In genomic region chr11:95857306-95857705, GRCm38 (mm10) we compare ENCODE assay signal across 13 mouse cellular contexts. TPM values are rescaled to one million over a fixed set of nuclear protein-coding genes. Genes with fewer than 3 reads are reported as not detected.
A peak's percentile ranks its signal among the peaks of the same experiment; 100 is the strongest.
DNase-seq lines count a peak whose midpoint lies in the region; ATAC-seq and TF ChIP-seq lines count a peak whose summit lies in the region.
"Had no signal": no experiment of that assay in that cellular context is flagged by ENCODE, and none has a peak within 500 bp of the region (broad histone marks: within the 10 kb centered on the region; RNA-seq: fewer than 3 reads in every experiment).

No protein-coding gene starts in this region.

- ATAC-seq in heart, embryonic 15.5 days (replicated peaks; ENCODE audit: insufficient number of reproducible peaks, insufficient read depth, low FRiP score, low read depth), result no peak
- no peak for ATAC-seq in liver, embryonic 16.5 days (ENCODE audit: low read depth)
- no peak for ATAC-seq in activated CD4-positive, CD25-positive, alpha-beta regulatory T cell, adult 4 months
- no peak for ATAC-seq in granulocyte monocyte progenitor cell, adult 5-6 weeks (replicated peaks; ENCODE audit: poor library complexity, severe bottlenecking)

- no peak overlapping the region for H3K27ac ChIP-seq in heart, embryonic 15.5 days
- no peak overlapping the region for H3K27ac ChIP-seq in liver, embryonic 16.5 days (ENCODE audit: low read length)

- TF ChIP-seq CTCF in E14TG2a.4 (conservative IDR thresholded peaks at IDR 0.05; ENCODE audit: low read length), result no peak

- H3K27me3 ChIP-seq in heart, embryonic 15.5 days, result no peaks in the 10 kb centered on the region
- H3K27me3 ChIP-seq in E14TG2a.4 (ENCODE audit: insufficient read depth, low read length), result peaks cover 3% of the 10 kb centered on the region; the same call in 1 of the 2 replicates
- H3K27me3 ChIP-seq in liver, embryonic 16.5 days (ENCODE audit: control insufficient read depth, insufficient read depth, low read depth, low read length), result no peaks in the 10 kb centered on the region

- H3K36me3 ChIP-seq in heart, embryonic 15.5 days, result no peaks in the 10 kb centered on the region
- H3K36me3 ChIP-seq in E14TG2a.4 (ENCODE audit: insufficient read depth, low read length), result peaks cover 26% of the 10 kb centered on the region
- no peaks in the 10 kb centered on the region for H3K36me3 ChIP-seq in liver, embryonic 16.5 days (ENCODE audit: control insufficient read depth, insufficient read depth)

- intact Hi-C loops in heart, postnatal 25 days (cut with DNase I), result loop anchor here (5.0 kb wide), 1 partner anchor 170 kb away; no protein-coding TSS in a partner anchor

- no peak overlapping the region for H3K9ac ChIP-seq in heart, embryonic 15.5 days
- H3K9ac ChIP-seq in liver, embryonic 16.5 days (ENCODE audit: low read depth, low read length), result no peak overlapping the region

- H3K4me2 ChIP-seq in heart, embryonic 15.5 days, result 0 out of 2 replicates have a peak overlapping the region, but pooled peaks have one; percentile 85
- H3K4me2 ChIP-seq in liver, embryonic 16.5 days (ENCODE audit: low read depth, low read length), result 0 out of 2 replicates have a peak overlapping the region, but pooled peaks have one; percentile 83

- H3K4me3 ChIP-seq in heart, embryonic 15.5 days, result no peak overlapping the region
- peak overlapping the region; percentile 89; the same call in 1 of the 2 replicates for H3K4me3 ChIP-seq in E14TG2a.4 (replicated peaks; ENCODE audit: low read length)
- no peak overlapping the region for H3K4me3 ChIP-seq in liver, embryonic 16.5 days (ENCODE audit: low read depth, low read length)

- 72% methylated on average over 4 of the region's 4 CpGs for WGBS in heart, embryonic 15.5 days
- 64% methylated on average over 4 of the region's 4 CpGs for WGBS in liver, embryonic 16.5 days (ENCODE audit: insufficient replicate concordance)

- DNase-seq in heart, postnatal 25 days (ENCODE audit: low spot score), result no peak
- DNase-seq in cerebellum, postnatal 10 days, result peak; percentile 53 to 56
- DNase-seq in spleen, postnatal 14 days (ENCODE audit: low spot score in 2 of 2), result no peak
- DNase-seq: heart, adult 11 months; kidney, adult 2 months; right cerebral cortex, postnatal 4 days had no signal

- no peaks in the 10 kb centered on the region for H3K9me3 ChIP-seq in heart, embryonic 15.5 days (replicated peaks)
- H3K9me3 ChIP-seq in E14TG2a.4 (ENCODE audit: low read length), result peaks cover 9% of the 10 kb centered on the region
- no peaks in the 10 kb centered on the region; the same call in 1 of the 2 replicates for H3K9me3 ChIP-seq in liver, embryonic 16.5 days (replicated peaks; ENCODE audit: control insufficient read depth, low read length)

- peaks cover 13% of the 10 kb centered on the region for H3K4me1 ChIP-seq in heart, embryonic 15.5 days (replicated peaks)
- H3K4me1 ChIP-seq in E14TG2a.4 (replicated peaks; ENCODE audit: low read depth, low read length), result peaks cover 44% of the 10 kb centered on the region
- peaks cover 24% of the 10 kb centered on the region for H3K4me1 ChIP-seq in liver, embryonic 16.5 days (ENCODE audit: control insufficient read depth, low read depth, low read length)

RNA-seq across cellular contexts. Expression of gene Abi3, which starts 15.0 kb away (rescaled TPM):
- 13.0 and 22.0 TPM in 2 replicates for polyA plus RNA-seq in heart, embryonic 15.5 days (2015; fragmentation: Nextera tagmentation; extraction: Ambion mirVana)
- total RNA-seq in heart, postnatal 25 days (2021), result 10 to 100 TPM in 1 of 2 experiments, 1 to 10 TPM in 1; 8.8 to 10.4 TPM
- polyA plus RNA-seq in liver, embryonic 16.5 days (2015; fragmentation: Nextera tagmentation; extraction: Ambion mirVana), result 5.3 and 7.6 TPM in 2 replicates
- polyA plus RNA-seq in activated CD4-positive, CD25-positive, alpha-beta regulatory T cell, adult 4 months (2017; shearing (Covaris generic)), result 10 to 100 TPM; 58.8 to 59.2 TPM
- total RNA-seq in granulocyte monocyte progenitor cell, adult 5-6 weeks (2014; fragmentation: Nextera tagmentation), result 5.1 and 7.0 TPM in 2 replicates
- 1.9 and 2.4 TPM in 2 replicates for total RNA-seq in granulocyte monocyte progenitor cell, adult 5-6 weeks (2017)

RNA-seq across cellular contexts. Expression of gene Gngt2, which starts 20.3 kb away (rescaled TPM):
- 29.4 and 31.8 TPM in 2 replicates for polyA plus RNA-seq in heart, embryonic 15.5 days (2015; fragmentation: Nextera tagmentation; extraction: Ambion mirVana)
- total RNA-seq in heart, postnatal 25 days (2021), result 10 to 100 TPM; 20.6 to 21.9 TPM
- 21.1 and 23.2 TPM in 2 replicates for polyA plus RNA-seq in liver, embryonic 16.5 days (2015; fragmentation: Nextera tagmentation; extraction: Ambion mirVana)
- 10 to 100 TPM; 47.5 to 58.4 TPM for polyA plus RNA-seq in activated CD4-positive, CD25-positive, alpha-beta regulatory T cell, adult 4 months (2017; shearing (Covaris generic))
- 2.7 and 24.3 TPM in 2 replicates for total RNA-seq in granulocyte monocyte progenitor cell, adult 5-6 weeks (2014; fragmentation: Nextera tagmentation)
- total RNA-seq in granulocyte monocyte progenitor cell, adult 5-6 weeks (2017), result 7.7 and 13.4 TPM in 2 replicates

RNA-seq across cellular contexts. Expression of gene Phospho1, which starts 33.0 kb away (rescaled TPM):
- 4.5 and 5.3 TPM in 2 replicates for polyA plus RNA-seq in heart, embryonic 15.5 days (2015; fragmentation: Nextera tagmentation; extraction: Ambion mirVana)
- total RNA-seq in heart, postnatal 25 days (2021), result 100 to 1,000 TPM; 174 to 181 TPM
- 6.5 and 7.7 TPM in 2 replicates for polyA plus RNA-seq in liver, embryonic 16.5 days (2015; fragmentation: Nextera tagmentation; extraction: Ambion mirVana)
- polyA plus RNA-seq in activated CD4-positive, CD25-positive, alpha-beta regulatory T cell, adult 4 months (2017; shearing (Covaris generic)), result not detected
- total RNA-seq in granulocyte monocyte progenitor cell, adult 5-6 weeks (2014; fragmentation: Nextera tagmentation), result 1.5 TPM in 1 of 2 replicates, not detected in the other
- total RNA-seq in granulocyte monocyte progenitor cell, adult 5-6 weeks (2017), result 0.41 TPM in 1 of 2 replicates, not detected in the other

RNA-seq across cellular contexts. Expression of gene B4galnt2, which starts 57.4 kb away (rescaled TPM):
- polyA plus RNA-seq in heart, embryonic 15.5 days (2015; fragmentation: Nextera tagmentation; extraction: Ambion mirVana), result 0.23 and 1.4 TPM in 2 replicates
- total RNA-seq in heart, postnatal 25 days (2021), result not detected
- polyA plus RNA-seq in liver, embryonic 16.5 days (2015; fragmentation: Nextera tagmentation; extraction: Ambion mirVana), result 0.08 and 0.50 TPM in 2 replicates
- under 1 TPM in 1 of 2 experiments, not detected in 1; 0.25 TPM for polyA plus RNA-seq in activated CD4-positive, CD25-positive, alpha-beta regulatory T cell, adult 4 months (2017; shearing (Covaris generic))
- total RNA-seq in granulocyte monocyte progenitor cell, adult 5-6 weeks (2014; fragmentation: Nextera tagmentation), result not detected in 2 replicates
- not detected in 2 replicates for total RNA-seq in granulocyte monocyte progenitor cell, adult 5-6 weeks (2017)
- total RNA-seq: left cerebral cortex, adult 18-20 months; megakaryocyte, adult 5-6 weeks had no signal

Comparison
In these comparisons a context has a peak if more than half of its experiments do, and no peak if none do; other contexts are left out.
1. DNase-seq: peak in cerebellum, postnatal 10 days (2 of 2); none in heart, postnatal 25 days (single experiment) and spleen, postnatal 14 days (0 of 2).